Mouse (Mus musculus) kidney, adult 8-10 months (tissue): Measurements from ENCODE around the gene Gimap4.
"Not testable (repeated sequence)": the region's sequence is repeated elsewhere in the genome, so short reads cannot be mapped to it uniquely, and the experiment has no call there.

ENCODE experiments used
- DNase-seq, 2 experiments: peaks; one replicate each; pipeline ENCODE4 v3.0.0; 2022

The Gimap4 gene

GRCm38 (mm10) chr6:48676860-48677415 lies 7.4 kb upstream of the Gimap4 start:
- no peak for DNase-seq

GRCm38 (mm10) chr6:48677492-48678345 lies 6.6 kb upstream of the Gimap4 start:
- no peak for DNase-seq

- DNase-seq, result no peak
Measured at GRCm38 (mm10) chr6:48678391-48678790, 6.0 kb upstream of the Gimap4 start.

GRCm38 (mm10) chr6:48679701-48680100 lies 4.6 kb upstream of the Gimap4 start:
- no peak for DNase-seq

GRCm38 (mm10) chr6:48680421-48680820 lies 3.9 kb upstream of the Gimap4 start:
- no peak for DNase-seq

DNA sequence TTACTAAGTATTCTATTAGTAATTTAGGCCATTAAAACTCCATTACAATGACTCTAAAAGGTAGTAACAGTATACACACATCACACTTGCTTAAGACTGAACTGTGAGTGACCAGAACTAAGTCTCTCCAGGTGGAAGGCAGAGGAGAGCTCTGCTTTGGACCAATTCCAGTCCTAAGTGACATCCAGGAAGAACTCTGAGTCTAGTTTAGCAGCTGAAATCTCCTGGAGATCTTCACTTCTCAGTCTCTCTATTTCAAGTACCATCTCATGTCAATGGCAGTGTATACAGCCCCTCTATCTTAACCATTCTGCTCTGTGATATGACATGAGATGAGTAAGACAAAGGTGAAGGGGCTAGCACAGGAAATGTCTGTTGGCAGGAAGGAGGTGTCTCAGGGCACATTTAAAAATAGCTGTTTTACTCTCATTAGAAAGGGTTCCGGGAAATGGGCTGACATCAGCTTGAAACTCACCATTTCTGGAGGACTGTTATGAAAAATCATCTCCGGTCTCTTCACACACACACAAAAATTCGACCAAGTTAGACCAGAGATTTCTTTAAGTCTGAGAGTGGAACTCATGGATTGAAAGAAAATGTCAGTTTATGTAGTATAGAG lies 2.8 kb upstream of the Gimap4 start:
- DNase-seq, result peak in 1 of 2 experiments; percentile 28

GRCm38 (mm10) chr6:48682271-48682670 lies 2.1 kb upstream of the Gimap4 start:
- DNase-seq, result no peak

DNA sequence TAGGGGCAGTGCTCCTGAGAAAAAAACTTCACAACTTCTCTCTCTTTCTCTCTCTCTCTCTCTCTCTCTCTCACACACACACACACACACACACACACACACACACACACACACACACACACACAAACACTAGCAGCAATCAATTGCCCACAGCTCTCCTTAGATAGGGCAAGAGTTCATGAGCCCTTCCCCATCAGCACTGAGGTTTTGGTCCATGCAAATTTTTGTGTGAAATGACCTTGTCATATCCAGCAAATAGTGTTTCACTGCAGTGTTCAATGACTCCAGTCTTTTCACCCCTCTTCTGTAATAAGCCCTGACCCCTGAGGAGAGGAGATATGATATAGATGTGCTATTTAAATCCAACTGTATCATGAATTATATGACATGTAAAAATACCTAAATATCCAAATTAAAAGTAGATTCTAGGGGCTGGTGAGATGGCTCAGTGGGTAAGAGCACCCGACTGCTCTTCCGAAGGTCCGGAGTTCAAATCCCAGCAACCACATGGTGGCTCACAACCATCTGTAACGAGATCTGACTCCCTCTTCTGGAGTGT lies 1.0 kb upstream of the Gimap4 start:
- DNase-seq, result not testable (repeated sequence)

DNA sequence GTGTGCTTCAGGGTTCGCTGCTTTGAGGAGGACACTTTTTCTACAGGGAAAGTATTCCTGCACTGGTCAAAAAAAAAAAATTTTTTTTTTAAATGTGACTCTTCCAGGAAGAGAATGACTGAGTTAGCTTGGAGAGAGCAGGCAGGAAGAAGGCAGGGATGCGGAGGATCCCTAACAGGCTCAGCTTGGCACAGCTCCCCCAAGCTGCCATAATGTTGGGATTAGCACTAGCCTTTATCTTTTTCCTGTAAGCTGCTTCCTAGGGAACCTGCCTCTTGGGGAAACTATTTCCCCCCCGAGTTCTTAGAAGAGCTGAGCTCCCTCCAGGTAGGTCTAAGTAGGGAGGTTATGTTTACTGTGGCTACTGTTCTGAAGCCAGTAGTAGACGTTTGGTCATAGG lies 457 bp downstream of the Gimap4 start:
- DNase-seq, result no peak

DNA sequence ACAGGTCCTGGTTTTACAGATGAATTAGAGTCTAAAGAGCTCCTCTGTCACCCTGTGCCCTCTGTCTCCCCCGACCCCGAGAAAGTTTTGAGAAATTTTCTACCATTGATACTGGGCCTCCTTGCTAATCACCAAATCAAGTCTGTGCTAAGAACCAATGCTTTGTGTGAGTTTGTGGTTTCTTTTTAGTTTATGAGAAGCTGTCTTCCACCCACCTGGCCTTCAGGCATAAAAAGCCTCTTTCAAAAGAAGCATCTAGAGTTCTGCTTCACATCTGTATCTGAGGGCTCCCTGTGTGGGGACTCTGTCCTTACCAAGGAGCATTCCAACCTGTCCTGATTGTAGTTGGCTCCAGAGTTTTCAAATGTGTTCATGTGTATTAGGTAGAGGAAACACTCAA lies 902 bp downstream of the Gimap4 start:
- DNase-seq, result no peak

GRCm38 (mm10) chr6:48685694-48686665 lies 1.6 kb downstream of the Gimap4 start:
- DNase-seq, result no peak

GRCm38 (mm10) chr6:48687077-48687476 lies 2.7 kb downstream of the Gimap4 start:
- no peak for DNase-seq

DNA sequence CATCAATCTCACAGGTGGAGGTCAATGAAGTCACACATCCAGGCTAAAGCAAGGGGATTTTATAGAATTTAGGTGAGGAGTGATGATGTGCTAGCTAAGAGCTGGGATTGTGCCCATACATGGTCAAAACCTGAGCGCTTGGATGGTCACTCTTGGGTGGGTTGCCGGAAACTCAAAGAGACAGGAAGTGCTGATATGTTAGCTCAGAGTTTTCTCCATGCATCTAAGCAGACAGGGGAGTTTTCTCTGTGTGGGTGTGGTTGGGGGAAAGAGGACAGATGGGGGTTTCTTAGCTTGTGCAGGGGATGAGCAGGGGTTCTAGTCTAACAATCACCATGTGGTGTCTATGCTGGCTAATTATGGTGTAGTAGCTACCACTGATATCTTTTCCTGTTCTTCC lies 5.0 kb downstream of the Gimap4 start:
- no peak for DNase-seq

DNA sequence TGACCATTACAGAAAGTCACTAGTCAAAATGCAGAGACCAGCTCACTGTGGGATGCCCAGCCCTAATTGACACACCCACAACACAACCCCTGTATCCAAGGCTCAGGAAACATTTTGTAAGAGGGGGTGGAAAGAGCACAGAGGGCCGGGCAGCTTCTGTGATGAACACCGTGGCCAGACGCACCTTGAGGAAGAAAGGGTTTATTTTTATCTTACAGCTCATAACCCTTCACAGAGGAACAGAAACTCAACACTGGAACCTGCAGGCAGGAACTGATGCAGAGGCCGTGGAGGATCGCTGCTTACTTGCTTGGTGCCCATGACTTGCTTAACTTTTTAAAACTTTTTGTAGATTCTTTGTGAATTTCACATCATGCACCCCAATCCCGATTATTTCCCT lies 8.6 kb downstream of the Gimap4 start:
- no peak for DNase-seq

DNA sequence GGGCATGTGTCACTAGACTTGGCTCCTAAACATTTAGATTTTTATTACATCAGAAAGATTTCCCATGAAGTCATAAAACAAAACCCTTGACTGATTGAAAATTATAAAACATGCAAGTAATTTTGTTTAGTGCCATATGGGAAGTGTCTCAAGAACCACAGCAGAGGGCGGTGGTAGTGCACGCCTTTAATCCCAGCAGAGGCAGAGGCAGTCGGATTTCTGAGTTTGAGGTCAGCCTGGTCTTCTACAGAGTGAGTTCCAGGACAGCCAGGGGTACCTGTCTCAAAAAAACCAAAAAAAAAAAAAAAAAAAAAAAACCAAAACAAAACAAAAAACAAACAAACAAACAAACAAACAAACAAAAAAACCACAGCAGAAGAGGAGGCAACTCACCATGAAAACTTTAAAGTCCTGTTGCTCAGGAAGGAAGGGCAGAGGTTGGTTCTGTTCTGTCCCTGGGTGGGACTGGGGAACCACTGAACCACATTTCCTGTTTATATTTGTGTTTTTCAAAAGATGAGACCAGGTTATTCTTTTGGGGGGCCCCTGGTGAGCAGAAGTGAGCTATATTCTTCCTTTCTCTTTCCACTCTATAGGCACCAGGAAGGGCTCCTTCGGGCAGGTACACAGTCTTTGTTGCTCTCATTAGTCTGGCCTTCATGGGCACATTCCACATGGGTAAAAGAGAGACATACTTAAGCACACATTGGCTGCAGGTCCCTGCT lies 12.6 kb downstream of the Gimap4 start:
- DNase-seq, result no peak

- no peak for DNase-seq
Measured at GRCm38 (mm10) chr6:48697555-48697930, 13.2 kb downstream of the Gimap4 start.

- DNase-seq, result no peak
Measured at GRCm38 (mm10) chr6:48698066-48698856, 13.9 kb downstream of the Gimap4 start.

- no peak for DNase-seq
Measured at GRCm38 (mm10) chr6:48698888-48699287, 14.5 kb downstream of the Gimap4 start.

GRCm38 (mm10) chr6:48700251-48701075 lies 16.1 kb downstream of the Gimap4 start:
- DNase-seq, result peak in 1 of 2 experiments; percentile 71

GRCm38 (mm10) chr6:48702146-48702545 lies 17.8 kb downstream of the Gimap4 start:
- DNase-seq, result no peak
